Comparison of ENCODE assay signal across 9 mouse cellular contexts in genomic region chr5:138993371-138994107, GRCm38 (mm10). TPM values are rescaled to one million over a fixed set of nuclear protein-coding genes. Genes with fewer than 3 reads are reported as not detected.
DNase-seq lines count a peak whose midpoint lies in the region; ATAC-seq and TF ChIP-seq lines count a peak whose summit lies in the region.
"Had no signal": no experiment of that assay in that cellular context is flagged by ENCODE, and none has a peak within 500 bp of the region (broad histone marks: within the 10 kb centered on the region; RNA-seq: fewer than 3 reads in every experiment).

No protein-coding gene starts in this region.

- peak overlapping the region; percentile 94 for H3K9ac ChIP-seq in heart, embryonic 12.5 days
- peak overlapping the region; percentile 22; the same call in 1 of the 2 replicates for H3K9ac ChIP-seq in liver, embryonic 12.5 days
- H3K9ac ChIP-seq in stomach, embryonic 14.5 days (replicated peaks; ENCODE audit: low read depth, low read length), result peak overlapping the region; percentile 92

- H3K9me3 ChIP-seq in heart, embryonic 12.5 days (replicated peaks), result no peaks in the 10 kb centered on the region
- H3K9me3 ChIP-seq in liver, embryonic 12.5 days (replicated peaks), result no peaks in the 10 kb centered on the region
- H3K9me3 ChIP-seq in stomach, embryonic 14.5 days (ENCODE audit: control insufficient read depth, low read depth, low read length), result no peaks in the 10 kb centered on the region

- H3K36me3 ChIP-seq in heart, embryonic 12.5 days, result no peaks in the 10 kb centered on the region
- H3K36me3 ChIP-seq in liver, embryonic 12.5 days, result no peaks in the 10 kb centered on the region
- peaks cover 7% of the 10 kb centered on the region; the same call in 1 of the 2 replicates for H3K36me3 ChIP-seq in stomach, embryonic 14.5 days (ENCODE audit: control insufficient read depth, insufficient read depth, low read length)
- H3K36me3 ChIP-seq: G1E had no signal

- DNase-seq in gastrocnemius, adult 2 months, result peak; percentile 54
- DNase-seq in gastrocnemius, postnatal 36 days, result no peak
- peak; percentile 57 for DNase-seq in ES-CJ7 (ENCODE audit: low read depth, low spot score)
- DNase-seq in thymus, postnatal 36 days, result no peak
- no peak for DNase-seq in layer of hippocampus, adult 9-10 months (ENCODE audit: low spot score)

- no peak for TF ChIP-seq CTCF in gastrocnemius, adult 2 months (IDR thresholded peaks at IDR 0.05)

- peak overlapping the region; percentile 99 for H3K27ac ChIP-seq in gastrocnemius, adult 2 months
- peak overlapping the region; percentile 96 for H3K27ac ChIP-seq in heart, embryonic 12.5 days (ENCODE audit: poor library complexity, severe bottlenecking)
- H3K27ac ChIP-seq in liver, embryonic 12.5 days, result no peak overlapping the region
- H3K27ac ChIP-seq in stomach, embryonic 14.5 days (ENCODE audit: low read length), result peak overlapping the region; percentile 90

- H3K4me2 ChIP-seq in heart, embryonic 12.5 days, result peak overlapping the region; percentile 84
- H3K4me2 ChIP-seq in liver, embryonic 12.5 days, result peak overlapping the region; percentile 72
- H3K4me2 ChIP-seq in stomach, embryonic 14.5 days (replicated peaks; ENCODE audit: low read depth, low read length), result peak overlapping the region; percentile 94

- under 1% methylated on average over 40 of the region's 40 CpGs for WGBS in heart, embryonic 12.5 days
- WGBS in liver, embryonic 12.5 days (ENCODE audit: insufficient replicate concordance), result 2% methylated on average over 40 of the region's 40 CpGs
- 1% methylated on average over 39 of the region's 40 CpGs for WGBS in stomach, embryonic 14.5 days

- H3K4me1 ChIP-seq in heart, embryonic 12.5 days (replicated peaks), result peaks cover 79% of the 10 kb centered on the region
- peaks cover 24% of the 10 kb centered on the region for H3K4me1 ChIP-seq in liver, embryonic 12.5 days
- H3K4me1 ChIP-seq in stomach, embryonic 14.5 days (ENCODE audit: control insufficient read depth, insufficient read depth, low read length), result peaks cover 39% of the 10 kb centered on the region; the same call in 1 of the 2 replicates

- peaks cover 42% of the 10 kb centered on the region for H3K27me3 ChIP-seq in heart, embryonic 12.5 days (replicated peaks)
- peaks cover 96% of the 10 kb centered on the region for H3K27me3 ChIP-seq in liver, embryonic 12.5 days (replicated peaks)
- peaks cover 8% of the 10 kb centered on the region for H3K27me3 ChIP-seq in stomach, embryonic 14.5 days (ENCODE audit: control insufficient read depth, insufficient read depth, low read length)

- peak overlapping the region; percentile 95 for H3K4me3 ChIP-seq in gastrocnemius, adult 2 months
- peak overlapping the region; percentile 69 for H3K4me3 ChIP-seq in heart, embryonic 12.5 days
- peak overlapping the region; percentile 57 for H3K4me3 ChIP-seq in liver, embryonic 12.5 days
- peak overlapping the region; percentile 77 for H3K4me3 ChIP-seq in stomach, embryonic 14.5 days (ENCODE audit: low read depth, low read length)

- no peak for ATAC-seq in heart, embryonic 12.5 days (ENCODE audit: insufficient number of reproducible peaks, low FRiP score)
- ATAC-seq in liver, embryonic 12.5 days, result no peak
- ATAC-seq in stomach, embryonic 14.5 days (ENCODE audit: insufficient number of reproducible peaks, insufficient read depth, low FRiP score, low read depth), result no peak

- intact Hi-C loops in gastrocnemius, adult 2 months (cut with DNase I), result loop anchor here (2.0 to 5.0 kb wide), 3 partner anchors 15 to 61 kb away; no protein-coding TSS in a partner anchor
- intact Hi-C loops in gastrocnemius, postnatal 36 days (cut with DNase I), result loop anchor here (5.0 kb wide), 2 partner anchors 41 to 61 kb away; no protein-coding TSS in a partner anchor

RNA-seq across cellular contexts. Expression of gene Pdgfa, which starts 3.6 kb away (rescaled TPM):
- 10 to 100 TPM; 17.8 to 27.4 TPM for total RNA-seq in gastrocnemius, adult 2 months (2021)
- total RNA-seq in gastrocnemius, postnatal 36 days (2021), result 10 to 100 TPM; 21.9 to 22.1 TPM
- polyA plus RNA-seq in heart, embryonic 12.5 days (2016; fragmentation: Nextera tagmentation; extraction: Ambion mirVana), result 34.4 and 37.4 TPM in 2 replicates
- 1.9 and 2.8 TPM in 2 replicates for polyA plus RNA-seq in liver, embryonic 12.5 days (2016; fragmentation: Nextera tagmentation; extraction: Ambion mirVana)
- 61.2 and 66.6 TPM in 2 replicates for polyA plus RNA-seq in stomach, embryonic 14.5 days (2014; fragmentation: Nextera tagmentation; extraction: Ambion mirVana)
- total RNA-seq: G1E had no signal
- polyA plus RNA-seq: G1E had no signal

Comparison
In these comparisons a context has a peak if more than half of its experiments do, and no peak if none do; other contexts are left out.
1. DNase-seq: peak in gastrocnemius, adult 2 months (single experiment) and ES-CJ7 (single experiment); none in gastrocnemius, postnatal 36 days (0 of 2), thymus, postnatal 36 days (0 of 2) and layer of hippocampus, adult 9-10 months (single experiment).
2. H3K9ac ChIP-seq: peak in every context shown above with its lines; median percentile 94 in heart, embryonic 12.5 days; 92 in stomach, embryonic 14.5 days; 22 in liver, embryonic 12.5 days.
3. Peak in every context shown above with its lines, with median percentiles within 50 percentile points of each other: H3K4me3 ChIP-seq and H3K4me2 ChIP-seq.